Mouse (Mus musculus) neural tube, embryonic 15.5 days (tissue): ENCODE results near the gene 1700018F24Rik. TPM values are rescaled to one million over a fixed set of nuclear protein-coding genes. Genes with fewer than 3 reads are reported as not detected.
"Not testable (repeated sequence)": the region's sequence is repeated elsewhere in the genome, so short reads cannot be mapped to it uniquely, and the experiment has no call there.

Experiments
- ATAC-seq: fragments of 200-750 bp; cut with Nextera tagmentation; 2 replicates; pipeline ENCODE4 v1.8.0; 2017; ENCODE audit warnings: mild to moderate bottlenecking, moderate TSS enrichment, moderate library complexity; ENCODE audit not compliant: low FRiP score
- H3K27ac ChIP-seq: fragments of 300-500 bp; sonication (generic); replicated peaks from 2 replicates; pipeline ENCODE4 v1.5.1; 2015; ENCODE audit warnings: mild to moderate bottlenecking, inconsistent platforms
- H3K27me3 ChIP-seq: fragments of 300-500 bp; sonication (generic); replicated peaks from 2 replicates; pipeline ENCODE4 v1.6.1; 2015; ENCODE audit warnings: inconsistent platforms
- H3K36me3 ChIP-seq: fragments of 300-500 bp; sonication (generic); 2 replicates; pipeline ENCODE4 v1.6.1; 2015; ENCODE audit warnings: inconsistent platforms
- H3K4me1 ChIP-seq: fragments of 300-500 bp; sonication (generic); 2 replicates; pipeline ENCODE4 v1.6.1; 2015; ENCODE audit warnings: inconsistent platforms
- H3K4me2 ChIP-seq: fragments of 300-500 bp; sonication (generic); 2 replicates; pipeline ENCODE4 v1.6.1; 2015; ENCODE audit warnings: inconsistent platforms, mild to moderate bottlenecking, moderate library complexity
- H3K4me3 ChIP-seq: fragments of 300-500 bp; sonication (generic); replicated peaks from 2 replicates; pipeline ENCODE4 v1.5.1; 2015; ENCODE audit warnings: mild to moderate bottlenecking, inconsistent platforms
- H3K9ac ChIP-seq: fragments of 300-500 bp; sonication (generic); replicated peaks from 2 replicates; pipeline ENCODE4 v1.6.1; 2015; ENCODE audit warnings: mild to moderate bottlenecking, inconsistent platforms
- H3K9me3 ChIP-seq: fragments of 300-500 bp; sonication (generic); replicated peaks from 2 replicates; pipeline ENCODE4 v1.6.1; 2016; ENCODE audit warnings: inconsistent platforms
- WGBS: fragments of 180-500 bp; shearing (Covaris S2); methylation state at CpG from one replicate; pipeline ENCODE4 v1.1.7; 2015; ENCODE audit warnings: mixed read lengths; 5-methylcytosine and 5-hydroxymethylcytosine counted together
- polyA plus RNA-seq: library from polyadenylated mRNA; unstranded; fragments of >200 nt; fragmentation: Nextera tagmentation; extraction: Ambion mirVana; gene quantifications from 2 replicates; pipeline ENCODE4 v1.2.1, GENCODE M21; 2015

Gene 1700018F24Rik
- polyA plus RNA-seq, 1 experiment from 2014 or later, result not detected

DNA sequence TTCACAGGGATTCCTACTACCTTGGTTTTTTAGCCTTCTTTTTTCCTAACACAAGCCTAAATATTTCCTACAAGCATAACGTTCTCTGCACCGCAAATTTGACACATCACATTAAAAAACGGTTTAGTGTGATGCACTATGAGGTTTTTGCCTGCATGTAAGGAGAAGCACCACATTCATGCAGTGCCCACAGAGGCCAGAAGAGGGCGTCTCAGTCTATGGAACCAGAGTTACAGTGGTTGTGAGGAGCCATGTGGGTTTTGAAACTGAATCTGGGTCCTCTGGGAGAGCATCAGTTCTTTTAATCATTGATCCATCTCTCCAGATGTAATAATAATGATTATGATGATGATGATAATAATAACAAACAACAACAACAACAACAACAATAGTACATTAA, 1.2 kb upstream of the 1700018F24Rik start:
- Histone ChIP-seq H3K36me3 (no peaks in the 10 kb centered on the region), H3K9me3 (no peaks in the 10 kb centered on the region), H3K4me2 (no peak overlapping the region), H3K4me3 (no peak overlapping the region), H3K27me3 (no peaks in the 10 kb centered on the region), H3K9ac (no peak overlapping the region), H3K4me1 (no peaks in the 10 kb centered on the region), H3K27ac (no peak overlapping the region)
- ATAC-seq, result no peak
- WGBS, result 45% methylated on average over 4 of the region's 4 CpGs

DNA sequence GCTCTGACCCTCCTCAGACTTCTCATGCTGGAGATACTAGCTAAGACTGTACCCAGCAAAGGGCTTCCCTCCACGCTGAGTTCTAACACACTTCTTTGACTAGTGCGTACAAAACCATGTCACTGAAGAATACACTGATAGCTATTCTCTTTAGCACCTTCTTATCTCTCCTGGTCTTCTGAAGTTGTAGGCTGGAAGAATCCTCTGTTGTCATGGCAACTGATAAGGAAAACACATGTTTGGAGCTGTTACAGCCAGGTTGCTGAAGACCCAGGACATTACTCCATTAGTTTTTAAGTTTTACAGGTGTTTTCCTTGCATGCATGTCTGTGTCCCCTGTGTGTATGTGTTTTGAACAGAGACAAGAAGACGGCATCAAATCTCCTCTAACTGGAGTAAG, 11.4 kb downstream of the 1700018F24Rik start:
- ATAC-seq, H3K9ac ChIP-seq, H3K4me2 ChIP-seq, H3K9me3 ChIP-seq, H3K4me1 ChIP-seq, H3K4me3 ChIP-seq, H3K27ac ChIP-seq, H3K36me3 ChIP-seq, H3K27me3 ChIP-seq: not testable (repeated sequence)
- 85% methylated on average over 3 of the region's 3 CpGs for WGBS

- Histone ChIP-seq H3K27ac (no peak overlapping the region), H3K4me3 (no peak overlapping the region), H3K27me3 (no peaks in the 10 kb centered on the region), H3K4me1 (no peaks in the 10 kb centered on the region), H3K9me3 (no peaks in the 10 kb centered on the region), H3K9ac (no peak overlapping the region), H3K36me3 (no peaks in the 10 kb centered on the region), H3K4me2 (no peak overlapping the region)
- WGBS, result 73% methylated on average over 8 of the region's 8 CpGs
- no peak for ATAC-seq
Measured at GRCm38 (mm10) chr5:145057907-145058306, 15.1 kb downstream of the 1700018F24Rik start.

DNA sequence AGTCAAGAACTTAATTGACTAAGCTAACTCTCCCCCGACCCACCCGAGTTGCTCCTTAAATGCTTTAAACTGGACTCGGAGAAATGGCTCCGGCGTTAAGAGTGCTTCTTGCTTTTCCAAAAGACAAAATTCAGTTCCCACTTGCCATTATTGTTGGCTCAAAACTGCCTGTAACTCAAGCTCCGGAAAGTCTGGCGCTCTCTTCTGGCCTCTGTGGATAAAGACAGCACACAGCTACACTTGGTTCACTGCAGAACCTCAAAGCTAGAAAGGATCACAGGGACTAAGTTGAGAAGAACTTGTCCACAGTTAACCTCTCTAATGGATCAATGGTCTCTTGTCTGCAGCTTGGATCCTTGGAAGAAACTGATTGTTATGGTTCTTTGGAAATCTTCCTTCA, 15.9 kb downstream of the 1700018F24Rik start:
- no peaks in the 10 kb centered on the region for H3K36me3 ChIP-seq
- 94% methylated on average over 7 of the region's 7 CpGs for WGBS
- no peaks in the 10 kb centered on the region for H3K4me1 ChIP-seq
- ATAC-seq, result no peak
- H3K9me3 ChIP-seq, result no peaks in the 10 kb centered on the region
- no peaks in the 10 kb centered on the region for H3K27me3 ChIP-seq
- no peak overlapping the region for H3K27ac ChIP-seq
- no peak overlapping the region for H3K4me2 ChIP-seq
- no peak overlapping the region for H3K4me3 ChIP-seq
- H3K9ac ChIP-seq, result no peak overlapping the region

- ATAC-seq, result no peak
- Histone ChIP-seq H3K4me2 (no peak overlapping the region), H3K9me3 (no peaks in the 10 kb centered on the region), H3K36me3 (no peaks in the 10 kb centered on the region), H3K4me1 (no peaks in the 10 kb centered on the region), H3K27me3 (no peaks in the 10 kb centered on the region), H3K9ac (no peak overlapping the region), H3K27ac (no peak overlapping the region), H3K4me3 (no peak overlapping the region)
- WGBS, result 87% methylated on average over 2 of the region's 2 CpGs
Measured at GRCm38 (mm10) chr5:145059524-145059923, 16.7 kb downstream of the 1700018F24Rik start.

GRCm38 (mm10) chr5:145064765-145065340, 22.1 kb downstream of the 1700018F24Rik start:
- Histone ChIP-seq H3K27me3 (no peaks in the 10 kb centered on the region), H3K27ac (no peak overlapping the region)
- WGBS, result 82% methylated on average over 1 of the region's 1 CpGs

GRCm38 (mm10) chr5:145068863-145069262, 26.1 kb downstream of the 1700018F24Rik start:
- H3K4me2 ChIP-seq, result no peak overlapping the region
- H3K36me3 ChIP-seq, result no peaks in the 10 kb centered on the region
- no peak overlapping the region for H3K27ac ChIP-seq
- H3K9me3 ChIP-seq, result no peaks in the 10 kb centered on the region
- WGBS, result 63% methylated on average over 3 of the region's 3 CpGs
- no peak overlapping the region for H3K9ac ChIP-seq
- no peak for ATAC-seq
- H3K4me3 ChIP-seq, result no peak overlapping the region
- H3K27me3 ChIP-seq, result no peaks in the 10 kb centered on the region
- no peaks in the 10 kb centered on the region for H3K4me1 ChIP-seq

More at GRCm38 (mm10) chr5:145064765-145065340, 22.1 kb downstream of the 1700018F24Rik start:
- no peak for ATAC-seq
- Histone ChIP-seq H3K9me3 (no peaks in the 10 kb centered on the region), H3K9ac (no peak overlapping the region), H3K4me3 (no peak overlapping the region), H3K4me2 (no peak overlapping the region), H3K36me3 (no peaks in the 10 kb centered on the region), H3K4me1 (no peaks in the 10 kb centered on the region)

- under 1% methylated on average over 5 of the region's 5 CpGs for WGBS
Measured at GRCm38 (mm10) chr5:145069707-145070106, 26.9 kb downstream of the 1700018F24Rik start.

DNA sequence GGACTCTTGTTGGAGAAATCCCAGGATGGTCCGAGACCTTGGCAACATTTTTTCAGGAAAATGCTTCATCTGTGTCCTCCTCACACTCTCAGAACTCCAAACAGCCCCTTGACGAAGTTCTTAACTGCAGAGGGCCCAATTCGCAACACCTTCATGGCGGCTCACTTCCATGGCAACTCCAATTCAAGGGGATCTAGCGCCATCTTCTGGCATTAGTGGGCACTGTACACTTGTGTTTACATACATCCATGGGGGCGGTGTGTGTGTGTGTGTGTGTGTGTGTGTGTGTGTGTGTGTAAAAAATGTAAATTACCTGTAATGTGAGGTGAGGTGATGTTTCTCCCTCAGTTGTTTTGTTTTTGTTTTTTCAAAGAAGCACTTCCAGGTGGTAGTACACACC, 28.6 kb downstream of the 1700018F24Rik start:
- no peak overlapping the region for H3K4me3 ChIP-seq
- no peaks in the 10 kb centered on the region for H3K27me3 ChIP-seq
- no peak overlapping the region for H3K9ac ChIP-seq
- WGBS, result 52% methylated on average over 6 of the region's 6 CpGs
- H3K27ac ChIP-seq, result no peak overlapping the region
- no peaks in the 10 kb centered on the region for H3K36me3 ChIP-seq
- no peak overlapping the region for H3K4me2 ChIP-seq
- H3K4me1 ChIP-seq, result no peaks in the 10 kb centered on the region
- ATAC-seq, result no peak
- H3K9me3 ChIP-seq, result no peaks in the 10 kb centered on the region

More at GRCm38 (mm10) chr5:145069707-145070106, 26.9 kb downstream of the 1700018F24Rik start:
- Histone ChIP-seq H3K9ac (no peak overlapping the region), H3K9me3 (no peaks in the 10 kb centered on the region), H3K4me3 (no peak overlapping the region), H3K27ac (no peak overlapping the region), H3K27me3 (no peaks in the 10 kb centered on the region), H3K36me3 (no peaks in the 10 kb centered on the region), H3K4me2 (no peak overlapping the region), H3K4me1 (no peaks in the 10 kb centered on the region)
- ATAC-seq, result no peak

DNA sequence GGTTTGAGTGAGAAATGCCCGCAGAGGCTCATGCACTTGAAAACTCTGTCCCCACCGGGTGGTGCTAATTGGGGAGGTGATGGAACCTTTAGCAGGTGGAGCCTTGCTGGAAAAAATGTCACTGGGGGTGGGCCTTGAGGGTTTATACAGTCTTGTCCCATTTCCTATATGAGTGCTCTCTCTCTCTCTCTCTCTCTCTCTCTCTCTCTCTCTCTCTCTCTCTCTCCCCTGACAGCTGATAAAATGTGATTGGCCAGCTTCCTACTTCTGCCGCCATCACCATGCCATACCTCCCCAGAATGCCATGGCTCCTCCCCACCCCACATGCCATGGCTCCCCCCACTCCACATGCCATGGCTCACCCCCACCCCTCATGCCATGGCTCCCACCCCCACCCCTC, 32.3 kb downstream of the 1700018F24Rik start:
- ATAC-seq, result no peak
- Histone ChIP-seq H3K4me3 (no peak overlapping the region), H3K9ac (no peak overlapping the region), H3K4me2 (no peak overlapping the region), H3K27me3 (no peaks in the 10 kb centered on the region), H3K27ac (no peak overlapping the region), H3K36me3 (no peaks in the 10 kb centered on the region), H3K4me1 (no peaks in the 10 kb centered on the region), H3K9me3 (no peaks in the 10 kb centered on the region)
- WGBS, result 56% methylated on average over 3 of the region's 3 CpGs

GRCm38 (mm10) chr5:145081866-145082613, 39.2 kb downstream of the 1700018F24Rik start:
- no peak for ATAC-seq
- Histone ChIP-seq H3K4me3 (no peak overlapping the region), H3K36me3 (0 out of 2 replicates have a peak, but pooled peaks cover 3% of the 10 kb centered on the region), H3K4me2 (no peak overlapping the region), H3K27me3 (no peaks in the 10 kb centered on the region), H3K27ac (no peak overlapping the region), H3K9me3 (no peaks in the 10 kb centered on the region), H3K9ac (no peak overlapping the region), H3K4me1 (peaks cover 18% of the 10 kb centered on the region)
- 89% methylated on average over 10 of the region's 10 CpGs for WGBS

DNA sequence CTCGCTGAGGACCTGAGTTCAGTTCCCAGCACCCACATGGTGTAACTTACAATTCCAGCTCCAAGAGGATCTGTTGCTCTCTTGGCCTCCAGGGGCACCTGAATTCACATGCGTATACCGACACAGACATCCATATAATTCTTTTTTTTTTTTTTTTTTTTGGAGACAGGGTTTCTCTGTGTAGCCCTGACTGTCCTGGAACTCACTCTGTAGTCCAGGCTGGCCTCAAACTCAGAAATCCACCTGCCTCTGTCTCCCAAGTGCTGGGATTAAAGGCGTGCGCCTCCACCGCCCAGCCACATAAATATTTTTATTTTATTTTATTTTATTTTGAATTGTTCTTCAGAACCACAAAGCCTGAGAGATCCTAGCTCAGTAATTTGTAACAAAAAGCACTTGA, 40.4 kb downstream of the 1700018F24Rik start:
- peak; percentile 18 for ATAC-seq
- peak overlapping the region; percentile 93 for H3K4me3 ChIP-seq
- H3K27me3 ChIP-seq, H3K9me3 ChIP-seq, H3K36me3 ChIP-seq: not testable (repeated sequence)
- peaks cover 18% of the 10 kb centered on the region for H3K4me1 ChIP-seq
- peak overlapping the region; percentile 87 for H3K27ac ChIP-seq
- 51% methylated on average over 6 of the region's 6 CpGs for WGBS
- H3K9ac ChIP-seq, result peak overlapping the region; percentile 99
- peak overlapping the region; percentile 73 for H3K4me2 ChIP-seq
